Mouse (Mus musculus): ENCODE results near the gene Abce1.

DNA sequence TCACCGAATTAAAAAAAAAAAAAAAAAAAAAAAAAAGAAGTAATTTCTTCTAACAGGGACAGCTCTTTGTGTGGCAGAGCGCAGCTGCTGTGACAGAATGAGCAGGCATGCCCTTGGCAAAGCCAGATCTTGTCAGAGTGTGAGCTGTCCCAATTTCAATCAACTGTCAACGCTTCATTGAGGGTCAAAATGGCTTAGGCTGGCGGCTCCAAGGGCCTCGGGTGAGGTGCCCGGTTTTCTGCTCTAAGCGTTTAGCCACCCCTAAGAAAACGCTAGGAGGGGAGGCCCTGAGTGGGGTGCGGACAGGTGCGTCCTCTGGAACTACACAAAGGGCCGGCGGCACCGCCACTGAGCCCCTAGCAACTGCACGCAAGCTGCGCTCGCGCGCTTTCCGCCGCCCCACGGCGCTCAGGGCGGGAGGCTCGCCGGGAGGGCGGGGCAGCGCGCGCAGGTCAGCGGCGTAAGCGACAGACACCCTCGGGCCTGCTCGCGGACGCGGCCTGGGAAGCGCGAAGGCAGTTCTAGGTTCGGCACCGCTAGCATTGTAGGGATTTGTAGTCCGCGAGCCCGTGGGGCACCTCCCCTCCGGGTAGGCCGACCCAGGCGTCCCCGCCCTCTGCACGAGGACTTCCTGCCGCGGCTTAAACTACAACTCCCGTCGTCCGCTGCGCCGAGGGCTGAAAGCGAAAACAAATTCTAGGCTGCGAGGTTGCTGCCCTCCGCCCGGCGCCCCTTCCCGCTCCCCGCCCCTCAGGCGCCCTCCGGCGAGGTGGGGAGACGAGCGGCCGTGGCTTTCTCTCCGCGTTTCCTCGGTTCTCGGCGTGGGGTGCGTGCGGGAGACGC, 72.6 kb downstream of the Abce1 start:
- no peak for TF ChIP-seq GATA1 (IDR thresholded peaks at IDR 0.05; ENCODE audit: low read length)
- TF ChIP-seq TAL1 (IDR thresholded peaks at IDR 0.05; ENCODE audit: low read length) = no peak
